9 mouse cellular contexts compared by ENCODE assay signal in the genomic region with DNA sequence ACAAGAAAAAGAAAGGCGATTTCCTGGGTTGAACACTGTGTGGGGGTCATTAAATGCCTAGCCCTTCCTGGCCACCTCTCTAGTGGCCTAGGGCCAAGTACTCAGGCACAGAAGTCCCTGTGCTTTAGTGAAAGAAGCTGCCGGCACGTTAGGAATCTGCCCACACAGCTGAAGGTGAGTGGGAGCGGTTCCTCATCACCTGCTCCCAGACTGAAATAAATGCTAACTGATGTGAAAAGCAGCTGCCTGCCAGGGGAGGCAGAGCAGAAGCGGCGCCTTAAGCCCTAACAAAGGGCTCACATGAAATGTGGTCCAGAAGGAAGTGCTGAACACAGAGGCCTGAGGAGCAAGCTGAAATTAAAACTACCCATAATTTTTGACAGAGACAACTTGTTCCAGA. TPM values are rescaled to one million over a fixed set of nuclear protein-coding genes. Genes with fewer than 3 reads are reported as not detected.
DNase-seq lines count a peak whose midpoint lies in the region; ATAC-seq and TF ChIP-seq lines count a peak whose summit lies in the region.
"Had no signal": no experiment of that assay in that cellular context is flagged by ENCODE, and none has a peak within 500 bp of the region (broad histone marks: within the 10 kb centered on the region; RNA-seq: fewer than 3 reads in every experiment).

No protein-coding gene starts in this region.

- no peaks in the 10 kb centered on the region for H3K9me3 ChIP-seq in heart, embryonic 11.5 days (replicated peaks; ENCODE audit: control insufficient read depth, low read length)
- no peaks in the 10 kb centered on the region for H3K9me3 ChIP-seq in kidney, postnatal 0 days (replicated peaks; ENCODE audit: low read length)
- H3K9me3 ChIP-seq in midbrain, embryonic 12.5 days: no peaks in the 10 kb centered on the region

- peak; percentile 67 for DNase-seq in ES-CJ7 (ENCODE audit: low read depth, low spot score)
- peak; percentile 76 for DNase-seq in kidney, postnatal 0 days (ENCODE audit: low spot score)
- no peak for DNase-seq in urinary bladder, postnatal 4 days (ENCODE audit: low spot score in 2 of 2)
- DNase-seq in cerebellum, adult 11-12 months: no peak
- no peak for DNase-seq in cerebellum, adult 9-10 months

- 0 out of 2 replicates have a peak overlapping the region, but pooled peaks have one; percentile 16 for H3K9ac ChIP-seq in heart, embryonic 11.5 days (ENCODE audit: low read depth, low read length)
- no peak overlapping the region for H3K9ac ChIP-seq in kidney, postnatal 0 days (ENCODE audit: low read depth, low read length)
- H3K9ac ChIP-seq in midbrain, embryonic 12.5 days (replicated peaks): no peak overlapping the region

- peak overlapping the region; percentile 65 for H3K27ac ChIP-seq in brown adipose tissue, adult 24 weeks (replicated peaks; ENCODE audit: low read depth, low read length)
- peak overlapping the region; percentile 62 for H3K27ac ChIP-seq in heart, embryonic 11.5 days (ENCODE audit: low read depth, low read length)
- H3K27ac ChIP-seq in kidney, postnatal 0 days: peak overlapping the region; percentile 36; the same call in 1 of the 2 replicates
- peak overlapping the region; percentile 58 for H3K27ac ChIP-seq in midbrain, embryonic 12.5 days (replicated peaks)
- H3K27ac ChIP-seq: macrophage had no signal

- H3K4me1 ChIP-seq in brown adipose tissue, adult 24 weeks (ENCODE audit: control insufficient read depth, insufficient read depth, insufficient read length, low read length): peaks cover 52% of the 10 kb centered on the region
- H3K4me1 ChIP-seq in heart, embryonic 11.5 days (ENCODE audit: control insufficient read depth, insufficient read depth, low read length): peaks cover 52% of the 10 kb centered on the region
- H3K4me1 ChIP-seq in kidney, postnatal 0 days (replicated peaks; ENCODE audit: insufficient read depth, low read length): peaks cover 48% of the 10 kb centered on the region
- H3K4me1 ChIP-seq in midbrain, embryonic 12.5 days: peaks cover 21% of the 10 kb centered on the region

- H3K27me3 ChIP-seq in heart, embryonic 11.5 days (ENCODE audit: control insufficient read depth, insufficient read depth, low read length): no peaks in the 10 kb centered on the region
- H3K27me3 ChIP-seq in kidney, postnatal 0 days (ENCODE audit: insufficient read depth, low read length): no peaks in the 10 kb centered on the region
- H3K27me3 ChIP-seq in midbrain, embryonic 12.5 days: no peaks in the 10 kb centered on the region

- no peak overlapping the region for H3K4me3 ChIP-seq in brown adipose tissue, adult 24 weeks (ENCODE audit: insufficient read depth, low read depth, low read length)
- no peak overlapping the region for H3K4me3 ChIP-seq in heart, embryonic 11.5 days (ENCODE audit: low read depth, low read length)
- no peak overlapping the region for H3K4me3 ChIP-seq in kidney, postnatal 0 days (replicated peaks; ENCODE audit: low read depth, low read length)
- H3K4me3 ChIP-seq in midbrain, embryonic 12.5 days: no peak overlapping the region

- TF ChIP-seq CTCF in kidney, postnatal 0 days (IDR thresholded peaks at IDR 0.05; ENCODE audit: low read depth): no peak

- 29% methylated on average over 6 of the region's 6 CpGs for WGBS in heart, embryonic 11.5 days (ENCODE audit: insufficient replicate concordance)
- WGBS in kidney, postnatal 0 days: 8% methylated on average over 6 of the region's 6 CpGs
- 34% methylated on average over 6 of the region's 6 CpGs for WGBS in midbrain, embryonic 12.5 days

- peak; percentile 53; the same call in 1 of the 2 replicates for ATAC-seq in heart, embryonic 11.5 days (replicated peaks; ENCODE audit: insufficient number of reproducible peaks, low FRiP score, low TSS enrichment)
- peak; percentile 66 for ATAC-seq in kidney, postnatal 0 days (replicated peaks; ENCODE audit: low FRiP score, low read depth)
- 0 out of 2 replicates have a peak, but pooled peaks have one; percentile 23 for ATAC-seq in midbrain, embryonic 12.5 days (ENCODE audit: low FRiP score, low read depth)

- H3K36me3 ChIP-seq in heart, embryonic 11.5 days (ENCODE audit: control insufficient read depth, insufficient read depth, low read length): peaks cover 8% of the 10 kb centered on the region; the same call in 1 of the 2 replicates
- H3K36me3 ChIP-seq in kidney, postnatal 0 days (ENCODE audit: insufficient read depth, low read length): peaks cover 13% of the 10 kb centered on the region
- peaks cover 7% of the 10 kb centered on the region; the same call in 1 of the 2 replicates for H3K36me3 ChIP-seq in midbrain, embryonic 12.5 days

- H3K4me2 ChIP-seq in heart, embryonic 11.5 days: no peak overlapping the region
- no peak overlapping the region for H3K4me2 ChIP-seq in kidney, postnatal 0 days (ENCODE audit: low read length)
- H3K4me2 ChIP-seq in midbrain, embryonic 12.5 days (replicated peaks): no peak overlapping the region

RNA-seq across cellular contexts. Expression of a gene that starts 22.9 kb away (rescaled TPM):
- 69.7 and 110 TPM in 2 replicates for polyA plus RNA-seq in brown adipose tissue, adult 24 weeks (2012; ENCODE audit: insufficient read depth, insufficient read length, missing spikeins)
- 168 and 188 TPM in 2 replicates for polyA plus RNA-seq in heart, embryonic 11.5 days (2014; fragmentation: Nextera tagmentation; extraction: Ambion mirVana)
- 216 and 226 TPM in 2 replicates for polyA plus RNA-seq in kidney, postnatal 0 days (2015; fragmentation: Nextera tagmentation; extraction: Ambion mirVana)
- polyA plus RNA-seq in midbrain, embryonic 12.5 days (2016; fragmentation: Nextera tagmentation; extraction: Ambion mirVana): 66.5 and 72.1 TPM in 2 replicates
- polyA plus RNA-seq: macrophage had no signal

Comparison
In these comparisons a context has a peak if more than half of its experiments do, and no peak if none do; other contexts are left out.
1. DNase-seq: peak in ES-CJ7 (single experiment) and kidney, postnatal 0 days (single experiment); none in urinary bladder, postnatal 4 days (0 of 2), cerebellum, adult 11-12 months (single experiment) and cerebellum, adult 9-10 months (single experiment).
2. Peak in every context shown above with its lines, with median percentiles within 50 percentile points of each other: H3K27ac ChIP-seq and ATAC-seq.